Mouse (Mus musculus): ENCODE measurements around the gene 2410015M20Rik. TPM values are rescaled to one million over a fixed set of nuclear protein-coding genes. Genes with fewer than 3 reads are reported as not detected.
"Not testable (repeated sequence)": the region's sequence is repeated elsewhere in the genome, so short reads cannot be mapped to it uniquely, and the experiment has no call there.

Gene 2410015M20Rik
- polyA plus RNA-seq, 1 experiment = 250 TPM

GRCm38 (mm10) chr17:56615136-56615784, 5.7 kb upstream of the 2410015M20Rik start:
- H3K4me3 ChIP-seq (ENCODE audit: insufficient read depth, poor library complexity, severe bottlenecking) = peak overlapping the region; percentile 71
- peaks cover 60% of the 10 kb centered on the region for H3K79me2 ChIP-seq (ENCODE audit: control insufficient read depth, insufficient read depth)
- TF ChIP-seq CTCF (IDR thresholded peaks at IDR 0.05; ENCODE audit: control insufficient read depth, insufficient read depth, insufficient read length) (no peak), FOSL1 (IDR thresholded peaks at IDR 0.05; ENCODE audit: insufficient read depth, low read length, poor library complexity, severe bottlenecking) (no peak), MYOG (IDR thresholded peaks at IDR 0.05; ENCODE audit: control insufficient read depth, extremely low read depth, insufficient read length) (no peak), MYOD1 (IDR thresholded peaks at IDR 0.05; ENCODE audit: control insufficient read depth, insufficient read length, low read depth) (no peak), MAX (IDR thresholded peaks at IDR 0.05) (no peak), CEBPB (IDR thresholded peaks at IDR 0.05; ENCODE audit: low read depth) (no peak), USF1 (IDR thresholded peaks at IDR 0.05; ENCODE audit: low read depth) (no peak)
- peaks cover 63% of the 10 kb centered on the region for H3K36me3 ChIP-seq (ENCODE audit: control insufficient read depth, insufficient read depth)
- H3K27me3 ChIP-seq (ENCODE audit: control insufficient read depth, insufficient read depth, insufficient read length) = no peaks in the 10 kb centered on the region
- peaks cover 40% of the 10 kb centered on the region for H3K79me3 ChIP-seq (ENCODE audit: low read depth)
- H3ac ChIP-seq (ENCODE audit: control insufficient read depth, insufficient read length, low read depth) = peak overlapping the region; percentile 20

GRCm38 (mm10) chr17:56614391-56615135, 5.0 kb upstream of the 2410015M20Rik start:
- Histone ChIP-seq H3K4me3 (ENCODE audit: insufficient read depth, poor library complexity, severe bottlenecking) (peak overlapping the region; percentile 71), H3K27me3 (ENCODE audit: control insufficient read depth, insufficient read depth, insufficient read length) (no peaks in the 10 kb centered on the region), H3K79me3 (ENCODE audit: low read depth) (peaks cover 40% of the 10 kb centered on the region), H3K79me2 (ENCODE audit: control insufficient read depth, insufficient read depth) (peaks cover 64% of the 10 kb centered on the region), H3K36me3 (ENCODE audit: control insufficient read depth, insufficient read depth) (peaks cover 56% of the 10 kb centered on the region), H3ac (ENCODE audit: control insufficient read depth, insufficient read length, low read depth) (peak overlapping the region; percentile 88)
- TF ChIP-seq CTCF (IDR thresholded peaks at IDR 0.05; ENCODE audit: control insufficient read depth, insufficient read depth, insufficient read length) (no peak), MAX (IDR thresholded peaks at IDR 0.05) (no peak), MYOD1 (IDR thresholded peaks at IDR 0.05; ENCODE audit: control insufficient read depth, insufficient read length, low read depth) (no peak), USF1 (IDR thresholded peaks at IDR 0.05; ENCODE audit: low read depth) (no peak), CEBPB (IDR thresholded peaks at IDR 0.05; ENCODE audit: low read depth) (no peak), MYOG (IDR thresholded peaks at IDR 0.05; ENCODE audit: control insufficient read depth, extremely low read depth, insufficient read length) (no peak), FOSL1 (IDR thresholded peaks at IDR 0.05; ENCODE audit: insufficient read depth, low read length, poor library complexity, severe bottlenecking) (no peak)

GRCm38 (mm10) chr17:56613893-56614292, 4.3 kb upstream of the 2410015M20Rik start:
- not testable (repeated sequence) for H3K27me3 ChIP-seq (ENCODE audit: control insufficient read depth, insufficient read depth, insufficient read length)
- H3ac ChIP-seq (ENCODE audit: control insufficient read depth, insufficient read length, low read depth) = peak overlapping the region; percentile 88
- H3K36me3 ChIP-seq (ENCODE audit: control insufficient read depth, insufficient read depth) = peaks cover 50% of the 10 kb centered on the region
- peak overlapping the region; percentile 71 for H3K4me3 ChIP-seq (ENCODE audit: insufficient read depth, poor library complexity, severe bottlenecking)
- H3K79me3 ChIP-seq (ENCODE audit: low read depth) = peaks cover 40% of the 10 kb centered on the region
- peaks cover 69% of the 10 kb centered on the region for H3K79me2 ChIP-seq (ENCODE audit: control insufficient read depth, insufficient read depth)

GRCm38 (mm10) chr17:56613236-56613844, 3.8 kb upstream of the 2410015M20Rik start, which contains the start of gene Rpl36:
Gene Rpl36 (plus strand): TSS chr17:56613416.
- Histone ChIP-seq H3K36me3 (ENCODE audit: control insufficient read depth, insufficient read depth) (peaks cover 44% of the 10 kb centered on the region), H3K79me3 (ENCODE audit: low read depth) (peaks cover 40% of the 10 kb centered on the region), H3ac (ENCODE audit: control insufficient read depth, insufficient read length, low read depth) (peak within 1 kb of the TSS; percentile 88), H3K4me3 (ENCODE audit: insufficient read depth, poor library complexity, severe bottlenecking) (peak within 1 kb of the TSS; percentile 71), H3K27me3 (ENCODE audit: control insufficient read depth, insufficient read depth, insufficient read length) (no peaks in the 10 kb centered on the region), H3K79me2 (ENCODE audit: control insufficient read depth, insufficient read depth) (peaks cover 72% of the 10 kb centered on the region)
- peak; percentile 93 for TF ChIP-seq CTCF (IDR thresholded peaks at IDR 0.05; ENCODE audit: control insufficient read depth, insufficient read depth, insufficient read length)
- peak; percentile 75 for TF ChIP-seq MAX (IDR thresholded peaks at IDR 0.05)
- no peak for TF ChIP-seq CEBPB (IDR thresholded peaks at IDR 0.05; ENCODE audit: low read depth)

GRCm38 (mm10) chr17:56612565-56612939, 3.0 kb upstream of the 2410015M20Rik start:
- Histone ChIP-seq H3K36me3 (ENCODE audit: control insufficient read depth, insufficient read depth) (peaks cover 36% of the 10 kb centered on the region), H3K79me2 (ENCODE audit: control insufficient read depth, insufficient read depth) (peaks cover 72% of the 10 kb centered on the region), H3K79me3 (ENCODE audit: low read depth) (peaks cover 37% of the 10 kb centered on the region)
- not testable (repeated sequence) for H3K4me3 ChIP-seq (ENCODE audit: insufficient read depth, poor library complexity, severe bottlenecking); H3K27me3 ChIP-seq (ENCODE audit: control insufficient read depth, insufficient read depth, insufficient read length); H3ac ChIP-seq (ENCODE audit: control insufficient read depth, insufficient read length, low read depth)

- Histone ChIP-seq H3K79me3 (ENCODE audit: low read depth) (peaks cover 33% of the 10 kb centered on the region), H3K27me3 (ENCODE audit: control insufficient read depth, insufficient read depth, insufficient read length) (no peaks in the 10 kb centered on the region), H3K79me2 (ENCODE audit: control insufficient read depth, insufficient read depth) (peaks cover 72% of the 10 kb centered on the region), H3K36me3 (ENCODE audit: control insufficient read depth, insufficient read depth) (peaks cover 34% of the 10 kb centered on the region), H3ac (ENCODE audit: control insufficient read depth, insufficient read length, low read depth) (no peak overlapping the region), H3K4me3 (ENCODE audit: insufficient read depth, poor library complexity, severe bottlenecking) (no peak overlapping the region)
- TF ChIP-seq MAX (IDR thresholded peaks at IDR 0.05) = no peak
- no peak for TF ChIP-seq MYOD1 (IDR thresholded peaks at IDR 0.05; ENCODE audit: control insufficient read depth, insufficient read length, low read depth)
- TF ChIP-seq CEBPB (IDR thresholded peaks at IDR 0.05; ENCODE audit: low read depth) = no peak
- TF ChIP-seq CTCF (IDR thresholded peaks at IDR 0.05; ENCODE audit: control insufficient read depth, insufficient read depth, insufficient read length) = no peak
- TF ChIP-seq MYOG (IDR thresholded peaks at IDR 0.05; ENCODE audit: control insufficient read depth, extremely low read depth, insufficient read length) = no peak
- TF ChIP-seq FOSL1 (IDR thresholded peaks at IDR 0.05; ENCODE audit: insufficient read depth, low read length, poor library complexity, severe bottlenecking) = no peak
- TF ChIP-seq USF1 (IDR thresholded peaks at IDR 0.05; ENCODE audit: low read depth) = no peak
Measured at GRCm38 (mm10) chr17:56611861-56612564, 2.4 kb upstream of the 2410015M20Rik start.
